Mouse (Mus musculus): ENCODE measurements around the gene Cacnb2. TPM values are rescaled to one million over a fixed set of nuclear protein-coding genes. Genes with fewer than 3 reads are reported as not detected.

The Cacnb2 gene
- polyA plus RNA-seq, 1 experiment from 2014 or later: 2.4 TPM

DNA sequence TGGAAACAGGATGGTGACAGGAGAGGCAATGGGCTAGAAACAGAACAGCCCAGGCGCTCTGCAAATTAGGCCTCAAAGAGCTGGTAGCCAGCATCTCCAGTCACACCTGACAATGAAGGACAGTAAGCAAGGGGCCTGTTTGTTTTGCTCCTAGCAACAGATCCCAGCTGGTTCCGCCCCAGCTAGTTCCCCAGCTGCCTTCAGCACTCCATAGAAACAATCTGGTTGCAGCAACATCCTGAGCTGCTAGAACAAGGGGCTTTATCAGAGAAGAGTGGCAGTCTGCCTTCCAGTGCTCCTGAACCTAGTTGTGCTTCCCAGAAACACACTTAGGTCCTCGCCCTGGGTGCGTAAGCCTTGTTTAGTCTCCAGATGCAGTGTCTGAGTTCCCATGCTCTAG, 5.7 kb downstream of the Cacnb2 start:
- Histone ChIP-seq H3K27ac (ENCODE audit: low read depth, low read length) (no peak overlapping the region), H3K4me3 (ENCODE audit: low read depth, low read length) (no peak overlapping the region), H3K4me2 (ENCODE audit: low read length) (no peak overlapping the region), H3K27me3 (replicated peaks; ENCODE audit: control insufficient read depth, insufficient read depth, low read length) (no peaks in the 10 kb centered on the region), H3K9ac (ENCODE audit: low read length) (no peak overlapping the region), H3K9me3 (replicated peaks; ENCODE audit: control insufficient read depth, low read length) (no peaks in the 10 kb centered on the region), H3K36me3 (ENCODE audit: control insufficient read depth, insufficient read depth, low read length) (no peaks in the 10 kb centered on the region), H3K4me1 (ENCODE audit: control insufficient read depth, insufficient read depth, low read length) (no peaks in the 10 kb centered on the region; the same call in none of the 2 replicates)
- ATAC-seq (no peak), DNase-seq (ENCODE audit: low spot score) (peak; percentile 30)
- WGBS: 53% methylated on average over 4 of the region's 4 CpGs

DNA sequence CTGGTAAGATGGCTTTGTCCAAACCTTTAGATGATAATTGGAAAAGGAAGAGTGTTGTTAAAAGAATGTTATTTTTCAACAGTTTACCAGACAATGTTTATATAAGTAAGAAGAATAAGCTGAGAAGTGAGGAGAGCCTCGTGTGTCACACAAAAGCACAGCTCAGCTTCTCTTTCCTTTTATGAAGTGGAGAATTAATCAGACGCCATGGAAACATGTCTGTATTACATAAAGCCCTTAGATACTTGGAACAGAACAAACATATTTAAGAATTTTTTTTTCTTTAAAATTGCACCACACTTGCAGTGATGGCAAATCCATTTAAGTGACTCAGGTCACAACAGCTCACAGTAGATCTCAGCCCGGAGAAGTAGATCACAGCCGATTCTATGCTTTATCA, 9.8 kb downstream of the Cacnb2 start:
- ATAC-seq (no peak), DNase-seq (ENCODE audit: low spot score) (no peak)
- Histone ChIP-seq H3K4me2 (ENCODE audit: low read length) (no peak overlapping the region), H3K36me3 (ENCODE audit: control insufficient read depth, insufficient read depth, low read length) (no peaks in the 10 kb centered on the region), H3K4me3 (ENCODE audit: low read depth, low read length) (no peak overlapping the region), H3K27ac (ENCODE audit: low read depth, low read length) (no peak overlapping the region), H3K9me3 (replicated peaks; ENCODE audit: control insufficient read depth, low read length) (no peaks in the 10 kb centered on the region), H3K27me3 (replicated peaks; ENCODE audit: control insufficient read depth, insufficient read depth, low read length) (no peaks in the 10 kb centered on the region), H3K9ac (ENCODE audit: low read length) (no peak overlapping the region), H3K4me1 (ENCODE audit: control insufficient read depth, insufficient read depth, low read length) (no peaks in the 10 kb centered on the region; the same call in 1 of the 2 replicates)
- 62% methylated on average over 4 of the region's 4 CpGs for WGBS

DNA sequence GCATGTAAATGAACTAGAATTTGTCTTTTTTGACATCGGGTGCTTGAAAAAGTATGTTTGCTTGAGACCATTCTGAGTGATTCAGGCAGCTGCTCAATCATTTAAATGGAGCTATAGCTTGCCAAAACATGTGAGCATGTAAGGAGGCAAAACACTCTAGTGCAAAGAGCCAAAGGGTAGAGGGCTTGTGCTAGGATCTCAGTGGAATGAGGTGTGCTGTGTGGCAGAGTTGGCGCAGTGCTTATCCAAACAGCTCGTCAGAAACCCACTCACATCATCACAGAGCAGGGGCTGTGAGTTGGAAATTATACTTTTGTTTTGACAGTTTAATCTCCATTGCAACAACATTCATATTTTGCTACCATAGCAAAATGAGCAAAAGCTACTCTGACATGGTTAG, 13.5 kb downstream of the Cacnb2 start:
- H3K4me1 ChIP-seq (ENCODE audit: control insufficient read depth, insufficient read depth, low read length): no peaks in the 10 kb centered on the region
- H3K27ac ChIP-seq (ENCODE audit: low read depth, low read length): no peak overlapping the region
- ATAC-seq (no peak), DNase-seq (ENCODE audit: low spot score) (no peak)
- H3K36me3 ChIP-seq (ENCODE audit: control insufficient read depth, insufficient read depth, low read length): no peaks in the 10 kb centered on the region
- no peaks in the 10 kb centered on the region for H3K9me3 ChIP-seq (replicated peaks; ENCODE audit: control insufficient read depth, low read length)
- no peaks in the 10 kb centered on the region for H3K27me3 ChIP-seq (replicated peaks; ENCODE audit: control insufficient read depth, insufficient read depth, low read length)
- H3K9ac ChIP-seq (ENCODE audit: low read length): no peak overlapping the region
- H3K4me2 ChIP-seq (ENCODE audit: low read length): no peak overlapping the region
- no peak overlapping the region for H3K4me3 ChIP-seq (ENCODE audit: low read depth, low read length)
- 85% methylated on average over 3 of the region's 3 CpGs for WGBS

DNA sequence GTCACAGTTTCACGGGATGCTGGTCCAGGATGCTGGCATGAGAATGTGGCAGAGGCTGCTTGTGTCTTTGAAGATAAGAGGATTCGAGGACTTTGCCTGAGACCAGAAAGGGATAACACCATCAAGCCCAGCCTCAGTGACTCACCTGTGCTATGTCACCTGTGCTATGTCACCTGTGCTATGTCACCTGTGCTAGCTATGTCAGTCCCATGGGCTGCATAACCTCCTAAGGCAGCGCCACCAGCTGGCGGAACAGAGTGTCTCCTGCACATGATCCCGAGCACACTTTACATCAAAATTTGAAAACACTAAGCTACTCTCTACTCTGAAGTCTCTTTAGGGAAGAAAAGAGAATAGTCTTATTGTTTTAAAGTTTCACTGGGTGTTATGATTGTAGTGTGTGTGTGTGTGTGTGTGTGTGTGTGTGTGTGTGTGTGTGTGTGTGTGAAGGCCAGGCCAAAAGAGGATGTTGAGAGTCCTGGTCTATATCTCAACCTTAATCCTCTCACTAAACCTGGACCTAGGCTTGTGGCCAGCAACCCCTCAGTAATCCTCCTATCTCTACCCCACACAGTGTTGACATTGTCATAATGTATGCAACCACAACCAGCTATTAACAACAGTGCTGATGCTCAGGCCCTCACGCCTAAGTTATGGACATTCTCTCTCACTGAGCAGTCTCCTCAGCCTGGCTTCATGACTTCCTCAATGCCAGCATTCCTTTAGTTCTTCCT, 17.4 kb downstream of the Cacnb2 start:
- H3K27ac ChIP-seq (ENCODE audit: low read depth, low read length): no peak overlapping the region
- 84% methylated on average over 6 of the region's 6 CpGs for WGBS
- no peak overlapping the region for H3K4me3 ChIP-seq (ENCODE audit: low read depth, low read length)
- ATAC-seq: no peak
- no peaks in the 10 kb centered on the region for H3K27me3 ChIP-seq (replicated peaks; ENCODE audit: control insufficient read depth, insufficient read depth, low read length)
- no peak for DNase-seq (ENCODE audit: low spot score)
- no peaks in the 10 kb centered on the region for H3K4me1 ChIP-seq (ENCODE audit: control insufficient read depth, insufficient read depth, low read length)
- H3K9ac ChIP-seq (ENCODE audit: low read length): no peak overlapping the region
- no peak overlapping the region for H3K4me2 ChIP-seq (ENCODE audit: low read length)
- H3K36me3 ChIP-seq (ENCODE audit: control insufficient read depth, insufficient read depth, low read length): no peaks in the 10 kb centered on the region
- no peaks in the 10 kb centered on the region for H3K9me3 ChIP-seq (replicated peaks; ENCODE audit: control insufficient read depth, low read length)

DNA sequence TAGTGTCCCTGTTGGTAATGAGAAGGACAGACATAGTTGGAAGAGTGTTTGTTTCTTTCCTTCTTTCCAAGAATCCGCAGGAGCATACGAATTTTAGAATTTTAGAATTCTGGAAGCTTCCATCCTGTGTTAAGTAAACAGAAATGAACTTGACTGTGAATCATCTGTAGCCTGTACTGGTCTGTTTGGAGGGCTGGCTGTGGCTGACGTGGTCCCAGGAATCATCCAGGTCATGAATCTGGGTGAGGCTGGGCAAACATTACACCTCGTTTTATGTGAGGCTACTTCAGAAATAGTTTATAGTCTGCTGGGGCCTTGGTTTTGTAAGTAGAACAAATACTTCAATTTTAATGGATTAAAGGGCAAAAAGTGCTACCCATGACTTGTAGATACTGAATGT, 18.0 kb downstream of the Cacnb2 start:
- Histone ChIP-seq H3K27ac (ENCODE audit: low read depth, low read length) (no peak overlapping the region), H3K4me2 (ENCODE audit: low read length) (no peak overlapping the region), H3K9ac (ENCODE audit: low read length) (no peak overlapping the region), H3K36me3 (ENCODE audit: control insufficient read depth, insufficient read depth, low read length) (no peaks in the 10 kb centered on the region), H3K4me3 (ENCODE audit: low read depth, low read length) (no peak overlapping the region), H3K27me3 (replicated peaks; ENCODE audit: control insufficient read depth, insufficient read depth, low read length) (no peaks in the 10 kb centered on the region), H3K4me1 (ENCODE audit: control insufficient read depth, insufficient read depth, low read length) (no peaks in the 10 kb centered on the region), H3K9me3 (replicated peaks; ENCODE audit: control insufficient read depth, low read length) (no peaks in the 10 kb centered on the region)
- DNase-seq (ENCODE audit: low spot score) (no peak), ATAC-seq (no peak)
- WGBS: 89% methylated on average over 4 of the region's 4 CpGs

DNA sequence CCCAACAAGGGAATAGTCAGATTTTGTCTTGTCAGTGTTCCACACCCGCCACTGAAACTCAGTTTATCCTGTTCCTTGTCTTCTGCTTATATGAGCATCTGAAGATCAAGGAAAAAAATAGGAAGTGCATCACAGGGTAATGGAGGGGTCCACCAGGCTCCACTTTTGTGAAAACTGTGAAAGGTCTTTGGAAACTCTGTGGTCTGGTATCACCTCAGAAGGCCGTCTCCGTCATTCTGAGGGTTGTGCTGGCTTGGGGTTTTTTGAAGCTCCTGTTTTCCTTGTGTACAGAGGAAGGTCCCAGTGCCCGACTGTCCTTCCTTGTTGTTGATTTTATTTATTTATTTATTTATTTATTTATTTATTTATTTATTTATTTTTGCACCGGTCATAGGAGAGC, 20.9 kb downstream of the Cacnb2 start:
- no peaks in the 10 kb centered on the region for H3K4me1 ChIP-seq (ENCODE audit: control insufficient read depth, insufficient read depth, low read length)
- no peak for ATAC-seq
- no peak overlapping the region for H3K27ac ChIP-seq (ENCODE audit: low read depth, low read length)
- H3K9ac ChIP-seq (ENCODE audit: low read length): no peak overlapping the region
- H3K36me3 ChIP-seq (ENCODE audit: control insufficient read depth, insufficient read depth, low read length): no peaks in the 10 kb centered on the region
- no peaks in the 10 kb centered on the region for H3K9me3 ChIP-seq (replicated peaks; ENCODE audit: control insufficient read depth, low read length)
- H3K4me3 ChIP-seq (ENCODE audit: low read depth, low read length): no peak overlapping the region
- WGBS: 92% methylated on average over 5 of the region's 5 CpGs
- no peak overlapping the region for H3K4me2 ChIP-seq (ENCODE audit: low read length)
- no peak for DNase-seq (ENCODE audit: low spot score)
- no peaks in the 10 kb centered on the region for H3K27me3 ChIP-seq (replicated peaks; ENCODE audit: control insufficient read depth, insufficient read depth, low read length)

DNA sequence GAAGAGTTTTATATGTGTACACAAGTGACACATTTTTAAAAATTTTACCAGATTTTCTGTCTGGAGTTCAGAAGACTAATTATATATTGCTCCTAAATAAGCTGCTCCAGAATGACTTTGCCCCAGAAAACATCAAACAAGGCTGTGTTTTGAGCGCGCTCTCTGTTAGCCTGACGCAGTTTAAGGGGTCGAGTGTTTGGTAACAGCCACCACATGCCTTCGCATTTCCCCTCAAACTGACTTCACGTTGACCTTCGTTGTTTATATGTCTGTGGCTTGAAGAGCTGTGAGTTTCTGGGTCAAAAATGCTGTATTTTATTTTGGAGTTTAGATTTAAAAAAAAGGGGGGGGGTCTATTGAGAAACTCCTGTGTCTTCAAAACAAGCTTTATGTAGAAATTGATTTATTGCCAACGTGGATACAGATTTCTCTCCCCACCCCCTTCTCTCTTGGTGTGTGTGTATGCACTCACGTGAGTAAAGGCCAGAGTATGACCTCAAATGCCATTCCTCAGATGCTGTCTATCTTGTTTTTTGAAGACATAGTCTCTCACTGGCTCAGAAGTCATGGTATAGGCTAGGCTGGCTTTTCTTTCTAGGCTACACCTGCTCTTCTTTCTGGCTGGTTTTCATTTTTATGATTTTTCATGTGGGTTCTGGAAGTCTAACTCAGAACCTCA, 27.1 kb downstream of the Cacnb2 start:
- no peaks in the 10 kb centered on the region for H3K9me3 ChIP-seq (replicated peaks; ENCODE audit: control insufficient read depth, low read length)
- ATAC-seq: no peak
- no peak for DNase-seq (ENCODE audit: low spot score)
- no peaks in the 10 kb centered on the region for H3K4me1 ChIP-seq (ENCODE audit: control insufficient read depth, insufficient read depth, low read length)
- no peaks in the 10 kb centered on the region for H3K36me3 ChIP-seq (ENCODE audit: control insufficient read depth, insufficient read depth, low read length)
- H3K4me3 ChIP-seq (ENCODE audit: low read depth, low read length): no peak overlapping the region
- no peak overlapping the region for H3K9ac ChIP-seq (ENCODE audit: low read length)
- 90% methylated on average over 9 of the region's 9 CpGs for WGBS
- H3K27me3 ChIP-seq (replicated peaks; ENCODE audit: control insufficient read depth, insufficient read depth, low read length): no peaks in the 10 kb centered on the region
- no peak overlapping the region for H3K4me2 ChIP-seq (ENCODE audit: low read length)
- H3K27ac ChIP-seq (ENCODE audit: low read depth, low read length): no peak overlapping the region

DNA sequence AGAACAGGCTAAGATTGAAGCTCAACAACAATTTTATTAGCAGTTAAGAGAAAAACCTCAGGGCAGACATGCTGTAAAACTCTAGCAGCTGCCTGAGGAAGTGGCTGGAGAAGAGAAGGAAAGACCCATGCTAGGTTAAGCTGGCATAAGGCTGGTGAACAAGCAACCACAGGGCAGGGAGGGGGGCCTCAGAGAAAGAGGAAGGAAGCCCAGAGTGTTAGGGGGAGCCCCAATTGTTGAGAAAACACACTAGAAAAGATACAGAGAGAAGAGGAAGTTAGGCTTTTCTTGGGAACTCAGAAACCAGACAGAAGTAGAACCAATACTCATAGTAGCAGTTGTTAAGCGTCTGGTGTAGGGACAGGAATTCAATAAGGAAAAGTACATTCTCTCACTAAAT, 28.7 kb downstream of the Cacnb2 start:
- H3K27me3 ChIP-seq (replicated peaks; ENCODE audit: control insufficient read depth, insufficient read depth, low read length): no peaks in the 10 kb centered on the region
- WGBS: 95% methylated on average over 1 of the region's 1 CpGs

DNA sequence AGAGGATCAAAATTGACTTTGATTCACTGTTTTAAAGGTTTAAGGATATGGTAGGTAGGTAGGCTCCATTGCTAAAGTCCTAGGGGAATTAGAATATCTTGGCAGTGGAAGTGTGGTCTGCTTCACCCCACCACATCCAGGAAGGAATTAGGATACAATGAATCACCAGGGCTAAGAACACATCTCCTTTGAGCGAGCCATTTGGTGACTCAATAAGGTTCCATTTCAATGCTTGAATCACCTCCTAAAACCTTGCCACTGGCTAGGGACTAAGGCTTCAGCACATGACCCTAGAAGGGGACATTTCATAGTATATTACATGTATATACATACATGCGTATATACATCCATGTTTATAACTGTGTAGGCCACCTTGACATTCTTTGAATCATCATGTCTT, 30.3 kb downstream of the Cacnb2 start:
- Histone ChIP-seq H3K4me3 (ENCODE audit: low read depth, low read length) (no peak overlapping the region), H3K9ac (ENCODE audit: low read length) (no peak overlapping the region), H3K27me3 (replicated peaks; ENCODE audit: control insufficient read depth, insufficient read depth, low read length) (no peaks in the 10 kb centered on the region), H3K4me1 (ENCODE audit: control insufficient read depth, insufficient read depth, low read length) (no peaks in the 10 kb centered on the region), H3K9me3 (replicated peaks; ENCODE audit: control insufficient read depth, low read length) (no peaks in the 10 kb centered on the region), H3K36me3 (ENCODE audit: control insufficient read depth, insufficient read depth, low read length) (no peaks in the 10 kb centered on the region), H3K27ac (ENCODE audit: low read depth, low read length) (no peak overlapping the region), H3K4me2 (ENCODE audit: low read length) (no peak overlapping the region)
- no peak for DNase-seq (ENCODE audit: low spot score)
- no peak for ATAC-seq
- 94% methylated on average over 2 of the region's 2 CpGs for WGBS

More for the DNA sequence above, 28.7 kb downstream of the Cacnb2 start:
- H3K9me3 ChIP-seq (replicated peaks; ENCODE audit: control insufficient read depth, low read length): no peaks in the 10 kb centered on the region
- H3K4me2 ChIP-seq (ENCODE audit: low read length): no peak overlapping the region
- DNase-seq (ENCODE audit: low spot score) (no peak), ATAC-seq (no peak)
- no peak overlapping the region for H3K9ac ChIP-seq (ENCODE audit: low read length)
- no peak overlapping the region for H3K4me3 ChIP-seq (ENCODE audit: low read depth, low read length)
- H3K4me1 ChIP-seq (ENCODE audit: control insufficient read depth, insufficient read depth, low read length): no peaks in the 10 kb centered on the region
- no peak overlapping the region for H3K27ac ChIP-seq (ENCODE audit: low read depth, low read length)
- no peaks in the 10 kb centered on the region for H3K36me3 ChIP-seq (ENCODE audit: control insufficient read depth, insufficient read depth, low read length)
